Mouse (Mus musculus): ENCODE results near the gene AC170998.1. TPM values are rescaled to one million over a fixed set of nuclear protein-coding genes. Genes with fewer than 3 reads are reported as not detected.
"Not testable (repeated sequence)": the region's sequence is repeated elsewhere in the genome, so short reads cannot be mapped to it uniquely, and the experiment has no call there.

The AC170998.1 gene
- polyA plus RNA-seq, 1 experiment, result 1.8 TPM

DNA sequence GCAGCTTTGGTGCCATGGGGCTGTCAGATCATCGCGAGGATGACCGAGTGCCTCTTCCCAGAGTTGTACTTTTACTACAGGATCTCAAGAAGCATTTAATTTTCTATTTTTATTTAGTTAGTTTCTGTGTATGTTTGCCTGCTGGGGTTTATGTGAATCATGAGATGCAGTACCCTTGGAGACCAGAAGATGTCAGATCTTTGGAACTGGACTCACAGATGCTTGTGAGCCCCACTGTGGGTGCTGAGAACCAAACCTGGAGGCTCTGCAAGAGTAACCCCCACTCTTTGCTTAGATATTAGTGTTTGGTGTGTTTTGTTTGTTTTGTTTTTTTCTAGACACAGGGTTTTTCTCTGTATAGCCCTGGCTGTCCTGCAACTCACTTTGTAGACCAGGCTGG lies 11.9 kb upstream of the AC170998.1 start:
- no peak for TF ChIP-seq CTCF (IDR thresholded peaks at IDR 0.05; ENCODE audit: extremely low read depth, insufficient read depth, low read length)
- no peak for TF ChIP-seq POLR2A (IDR thresholded peaks at IDR 0.05; ENCODE audit: extremely low read depth, insufficient read depth, low read length)
- H3K27ac ChIP-seq (ENCODE audit: insufficient read depth, low read length), result no peak overlapping the region
- H3K4me3 ChIP-seq (ENCODE audit: insufficient read depth, low read length), result no peak overlapping the region
- peaks cover 25% of the 10 kb centered on the region for H3K4me1 ChIP-seq (ENCODE audit: control insufficient read depth, insufficient read depth, low read length)

DNA sequence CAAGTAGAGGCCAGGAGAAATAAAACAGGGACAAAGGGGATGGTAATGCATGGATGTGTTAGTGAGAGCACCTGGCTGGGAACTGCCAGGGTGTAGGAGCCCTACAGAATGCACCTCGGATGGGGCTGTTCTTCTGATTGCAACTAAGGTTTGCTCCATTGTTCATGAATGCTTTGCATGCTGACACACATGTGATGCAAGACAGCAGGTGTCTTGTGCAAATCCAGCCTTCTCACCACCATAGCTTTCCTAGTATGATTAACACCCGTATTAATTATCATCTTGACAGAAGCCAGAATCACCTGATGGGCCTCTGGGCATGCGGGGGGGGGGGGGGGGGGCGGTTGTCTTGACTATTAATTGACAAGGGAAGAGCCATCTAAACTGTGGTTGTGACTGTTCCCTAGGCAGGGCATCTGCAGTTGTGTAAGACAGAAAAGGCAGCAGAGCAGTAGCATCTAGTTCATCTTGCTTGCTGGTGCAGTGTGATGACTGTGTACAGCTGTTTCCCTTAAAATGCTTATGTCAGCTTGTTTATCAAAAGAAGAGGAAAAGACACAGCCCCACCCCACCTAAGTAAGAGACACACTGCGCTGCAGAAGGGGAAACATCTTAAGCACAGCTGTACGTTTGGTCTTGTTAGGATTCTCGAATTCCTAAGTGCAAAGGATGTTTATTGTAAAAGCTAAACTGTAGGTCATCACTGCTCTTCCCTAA lies 9.9 kb upstream of the AC170998.1 start:
- Histone ChIP-seq H3K27ac (ENCODE audit: insufficient read depth, low read length) (no peak overlapping the region), H3K4me1 (ENCODE audit: control insufficient read depth, insufficient read depth, low read length) (peaks cover 16% of the 10 kb centered on the region), H3K4me3 (ENCODE audit: insufficient read depth, low read length) (no peak overlapping the region)
- no peak for TF ChIP-seq CTCF (IDR thresholded peaks at IDR 0.05; ENCODE audit: extremely low read depth, insufficient read depth, low read length)
- TF ChIP-seq POLR2A (IDR thresholded peaks at IDR 0.05; ENCODE audit: extremely low read depth, insufficient read depth, low read length), result no peak

DNA sequence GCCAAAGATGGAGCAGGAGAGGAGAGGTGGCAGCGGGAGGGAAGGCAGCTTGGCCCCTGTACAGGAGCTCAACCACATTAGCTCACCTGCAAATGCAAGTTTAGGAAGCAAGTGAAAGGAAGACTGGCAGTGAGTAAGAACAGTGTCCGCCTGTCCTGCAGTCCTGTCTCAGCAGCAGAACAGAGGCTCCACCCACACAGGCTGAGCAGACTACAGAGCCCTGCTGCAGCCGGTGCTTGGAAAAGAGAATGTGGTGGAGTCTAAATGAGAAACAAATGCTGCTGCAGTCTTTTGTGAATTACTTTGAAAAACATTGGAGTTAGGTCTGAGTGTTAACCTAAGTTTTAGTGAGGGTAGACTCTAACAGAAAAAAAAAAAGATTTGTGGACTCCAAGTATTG lies 8.3 kb upstream of the AC170998.1 start:
- no peak overlapping the region for H3K27ac ChIP-seq (ENCODE audit: insufficient read depth, low read length)
- H3K4me3 ChIP-seq (ENCODE audit: insufficient read depth, low read length), result no peak overlapping the region
- TF ChIP-seq CTCF (IDR thresholded peaks at IDR 0.05; ENCODE audit: extremely low read depth, insufficient read depth, low read length) (no peak), POLR2A (IDR thresholded peaks at IDR 0.05; ENCODE audit: extremely low read depth, insufficient read depth, low read length) (no peak)
- peaks cover 13% of the 10 kb centered on the region for H3K4me1 ChIP-seq (ENCODE audit: control insufficient read depth, insufficient read depth, low read length)

DNA sequence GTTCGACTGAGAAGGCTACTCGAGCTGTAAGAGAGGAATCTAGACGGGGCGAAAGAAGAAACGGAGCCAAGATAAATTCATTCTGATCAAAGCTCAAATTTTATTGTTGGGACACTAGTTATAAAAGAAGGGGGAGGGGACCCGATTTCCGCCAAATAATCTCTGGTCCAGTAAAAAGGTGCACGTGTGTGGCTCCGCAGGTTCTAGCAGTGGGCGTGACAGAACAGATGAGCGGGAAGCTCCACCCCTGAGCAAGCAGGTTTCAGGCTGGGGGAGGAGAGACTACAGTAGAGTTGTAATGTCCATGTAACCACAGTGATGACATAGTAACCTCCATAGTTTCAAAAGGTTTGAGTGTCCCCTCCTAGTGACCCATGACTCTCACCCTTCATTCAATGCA lies 1.6 kb downstream of the AC170998.1 start:
- H3K4me3 ChIP-seq (ENCODE audit: insufficient read depth, low read length); H3K4me1 ChIP-seq (ENCODE audit: control insufficient read depth, insufficient read depth, low read length); H3K27ac ChIP-seq (ENCODE audit: insufficient read depth, low read length): not testable (repeated sequence)

DNA sequence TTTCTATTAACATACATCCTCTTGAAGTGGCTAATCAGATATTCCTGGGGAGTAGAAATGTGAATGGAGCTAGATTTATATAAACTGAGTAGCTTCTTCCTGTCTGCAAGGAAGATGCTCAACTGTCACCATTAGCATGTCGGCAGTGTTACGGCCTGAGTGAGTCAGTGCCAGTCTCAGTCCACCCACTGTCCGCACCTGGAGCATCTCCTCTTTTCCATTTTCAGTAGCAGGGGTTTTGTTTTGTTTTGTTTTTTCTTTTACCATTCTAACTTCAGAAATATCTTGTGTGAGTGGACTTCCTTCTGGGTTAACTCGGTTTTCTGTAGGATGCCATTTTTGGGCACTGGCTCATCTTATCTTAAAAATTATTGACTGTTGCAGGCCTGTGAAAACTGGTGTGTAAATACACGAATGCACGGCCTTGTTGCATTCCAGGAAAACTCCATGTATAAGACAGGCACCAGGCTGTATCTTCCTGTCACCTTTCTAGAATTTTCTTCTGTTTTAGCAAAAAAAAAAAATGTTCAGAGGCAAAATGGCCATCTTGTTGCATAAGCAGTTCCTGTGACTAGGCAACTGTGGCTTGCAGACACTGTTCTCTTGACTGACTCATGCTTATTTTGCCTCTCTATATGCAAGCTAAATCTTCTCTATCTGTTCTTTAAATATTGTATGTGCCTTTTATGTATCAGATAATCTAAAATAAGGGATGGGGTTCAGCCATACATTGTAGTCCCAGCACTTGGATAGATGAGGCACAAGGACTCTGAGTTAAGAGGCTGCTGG lies 9.6 kb downstream of the AC170998.1 start:
- no peak overlapping the region for H3K4me3 ChIP-seq (ENCODE audit: insufficient read depth, low read length)
- peak overlapping the region; percentile 41 for H3K27ac ChIP-seq (ENCODE audit: insufficient read depth, low read length)
- H3K4me1 ChIP-seq (ENCODE audit: control insufficient read depth, insufficient read depth, low read length), result peaks cover 7% of the 10 kb centered on the region
- TF ChIP-seq POLR2A (IDR thresholded peaks at IDR 0.05; ENCODE audit: extremely low read depth, insufficient read depth, low read length) (no peak), CTCF (IDR thresholded peaks at IDR 0.05; ENCODE audit: extremely low read depth, insufficient read depth, low read length) (no peak)

DNA sequence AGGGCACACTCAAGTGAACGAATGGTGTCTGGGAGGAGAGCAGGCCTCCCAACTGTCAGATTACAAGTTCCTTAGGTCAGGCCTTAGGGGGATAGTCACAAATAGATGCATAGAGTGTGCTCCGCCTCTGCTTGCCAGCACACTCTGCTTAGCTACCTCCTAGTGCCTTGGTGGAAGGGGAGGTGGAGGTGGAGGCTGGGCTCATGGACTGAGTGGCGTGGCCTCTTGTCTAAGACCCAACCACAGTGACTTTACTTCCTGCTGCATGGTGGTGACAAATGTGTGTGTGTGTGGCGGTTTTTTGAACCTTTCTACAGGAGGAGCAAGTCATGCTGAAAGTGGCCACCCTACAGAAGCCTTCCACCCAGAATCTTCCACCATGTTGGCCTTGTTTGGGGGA lies 10.6 kb downstream of the AC170998.1 start:
- peak overlapping the region; percentile 41; the same call in 1 of the 2 replicates for H3K27ac ChIP-seq (ENCODE audit: insufficient read depth, low read length)
- no peak for TF ChIP-seq POLR2A (IDR thresholded peaks at IDR 0.05; ENCODE audit: extremely low read depth, insufficient read depth, low read length)
- TF ChIP-seq CTCF (IDR thresholded peaks at IDR 0.05; ENCODE audit: extremely low read depth, insufficient read depth, low read length), result no peak
- peaks cover 8% of the 10 kb centered on the region for H3K4me1 ChIP-seq (ENCODE audit: control insufficient read depth, insufficient read depth, low read length)
- no peak overlapping the region for H3K4me3 ChIP-seq (ENCODE audit: insufficient read depth, low read length)

DNA sequence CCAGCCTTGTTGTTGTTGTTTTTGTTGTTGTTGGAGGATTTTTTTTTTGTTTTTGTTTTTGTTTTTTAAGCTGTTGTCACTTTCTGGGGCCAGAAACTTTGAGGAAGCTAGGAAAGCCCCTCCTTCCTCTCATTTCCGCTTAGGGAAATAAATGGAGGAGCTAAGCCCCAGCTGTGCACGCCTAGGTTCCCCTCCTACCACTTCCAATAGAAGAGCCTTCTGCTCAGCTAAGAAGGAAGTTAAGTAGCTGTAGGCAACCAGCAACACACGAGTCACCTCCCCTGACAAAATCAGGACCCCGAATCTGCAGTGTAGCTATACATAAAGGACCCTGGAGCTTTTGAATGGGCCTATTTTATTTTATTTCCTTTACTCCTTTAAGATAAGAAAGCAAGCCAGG lies 12.1 kb downstream of the AC170998.1 start:
- TF ChIP-seq POLR2A (IDR thresholded peaks at IDR 0.05; ENCODE audit: extremely low read depth, insufficient read depth, low read length), result no peak
- no peak for TF ChIP-seq CTCF (IDR thresholded peaks at IDR 0.05; ENCODE audit: extremely low read depth, insufficient read depth, low read length)
- Histone ChIP-seq H3K27ac (ENCODE audit: insufficient read depth, low read length) (no peak overlapping the region), H3K4me1 (ENCODE audit: control insufficient read depth, insufficient read depth, low read length) (peaks cover 14% of the 10 kb centered on the region), H3K4me3 (ENCODE audit: insufficient read depth, low read length) (no peak overlapping the region)

DNA sequence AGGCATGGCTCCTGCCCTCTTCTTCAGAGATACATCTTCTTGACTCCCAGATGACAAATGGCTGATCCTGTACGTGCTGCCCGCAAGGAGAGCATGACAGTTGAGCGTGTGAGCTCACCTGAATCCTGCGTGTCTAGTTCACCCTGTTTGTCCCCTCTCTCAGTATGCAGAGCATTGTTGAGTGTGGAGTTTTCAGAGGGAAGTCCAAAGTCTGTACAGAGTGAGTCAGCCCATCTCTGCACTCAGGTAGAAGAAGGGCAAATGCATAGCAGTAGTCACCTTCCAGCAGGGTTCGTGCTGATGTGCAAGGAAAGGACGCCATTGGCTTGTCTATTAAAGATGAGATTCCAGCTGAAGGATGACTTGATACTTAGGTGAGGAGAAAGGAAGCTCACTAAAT lies 13.4 kb downstream of the AC170998.1 start:
- Histone ChIP-seq H3K4me1 (ENCODE audit: control insufficient read depth, insufficient read depth, low read length) (peaks cover 14% of the 10 kb centered on the region), H3K4me3 (ENCODE audit: insufficient read depth, low read length) (no peak overlapping the region), H3K27ac (ENCODE audit: insufficient read depth, low read length) (no peak overlapping the region)
- no peak for TF ChIP-seq POLR2A (IDR thresholded peaks at IDR 0.05; ENCODE audit: extremely low read depth, insufficient read depth, low read length)
- TF ChIP-seq CTCF (IDR thresholded peaks at IDR 0.05; ENCODE audit: extremely low read depth, insufficient read depth, low read length), result no peak

DNA sequence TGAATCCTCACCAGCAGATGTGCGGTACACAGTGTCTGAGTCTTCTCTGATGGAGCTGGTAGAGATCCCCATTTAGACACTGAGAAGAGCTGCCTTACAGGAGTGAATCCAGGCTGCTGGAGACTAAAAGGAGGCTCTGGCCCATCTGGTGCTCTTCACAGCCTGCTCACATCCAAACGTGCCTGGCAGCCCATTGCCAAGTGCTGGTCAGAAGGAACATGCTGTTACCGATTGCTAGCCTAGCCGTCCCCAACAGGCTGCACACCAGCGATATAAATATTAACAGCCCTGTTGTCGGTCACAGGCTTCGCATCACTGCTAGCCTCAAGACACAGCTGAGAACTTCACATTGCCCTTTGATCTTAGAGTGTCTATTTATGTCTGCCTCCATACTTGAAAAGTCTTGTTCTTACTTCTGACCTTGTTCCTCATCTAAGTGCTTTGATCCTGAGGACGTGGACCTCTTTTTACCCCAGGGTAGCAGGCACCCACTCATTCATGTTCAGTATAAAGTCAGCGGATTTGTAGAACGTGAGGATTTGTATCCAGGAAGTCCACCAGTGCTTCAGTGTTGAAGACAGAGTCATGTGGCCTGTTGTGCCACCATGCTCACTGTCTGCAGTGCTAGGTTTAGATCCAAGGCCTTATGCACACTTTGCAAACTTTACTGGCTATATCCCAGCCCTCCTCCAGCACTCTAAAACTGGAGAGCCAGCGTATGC lies 17.4 kb downstream of the AC170998.1 start:
- no peak overlapping the region for H3K4me3 ChIP-seq (ENCODE audit: insufficient read depth, low read length)
- H3K27ac ChIP-seq (ENCODE audit: insufficient read depth, low read length), result peak overlapping the region; percentile 38; the same call in 1 of the 2 replicates

More for the DNA sequence above, 17.4 kb downstream of the AC170998.1 start:
- no peak for TF ChIP-seq CTCF (IDR thresholded peaks at IDR 0.05; ENCODE audit: extremely low read depth, insufficient read depth, low read length)
- 0 out of 2 replicates have a peak, but pooled peaks have one; percentile 11 for TF ChIP-seq POLR2A (IDR thresholded peaks at IDR 0.05; ENCODE audit: extremely low read depth, insufficient read depth, low read length)
- peaks cover 11% of the 10 kb centered on the region; the same call in 1 of the 2 replicates for H3K4me1 ChIP-seq (ENCODE audit: control insufficient read depth, insufficient read depth, low read length)

Data from cortical plate, adult 2 months (tissue).